Mouse (Mus musculus) cerebellum, postnatal 25 days (tissue): ENCODE measurements at regions not wholly inside any gene's neighbourhood (a gene's known extent, or its start where the extent isn't known, plus 50 kb on each side); places are given as distances from the start of the nearest gene placed in this dataset.
A peak's percentile ranks its signal among the peaks of the same experiment; 100 is the strongest.
"Not testable (repeated sequence)": the region's sequence is repeated elsewhere in the genome, so short reads cannot be mapped to it uniquely, and the experiment has no call there.

Source experiments
- DNase-seq, 2 experiments: peaks; one replicate each; pipeline ENCODE4 v3.0.0; 2021; ENCODE audit warnings: mixed read lengths in 2 of 2

DNA sequence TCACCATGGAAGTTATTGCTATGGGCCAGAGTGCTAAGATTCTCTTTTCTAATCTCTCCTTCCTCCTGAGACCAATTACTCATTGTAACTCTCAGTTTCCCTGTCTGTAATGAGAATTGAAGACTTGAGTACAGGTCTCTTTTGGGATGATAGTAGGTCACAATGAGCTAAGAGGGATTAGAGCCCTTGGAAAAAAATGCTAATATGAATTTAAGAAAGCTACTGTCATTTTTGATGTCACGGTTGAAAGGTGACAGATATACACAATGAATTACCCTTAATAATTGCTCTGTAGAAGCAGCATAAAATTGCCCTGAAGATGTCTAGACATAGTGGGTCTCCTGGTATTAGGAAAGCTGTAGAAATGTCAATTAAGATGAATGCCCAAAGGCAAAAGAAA, 178.2 kb downstream of the Kcna4 start:
- DNase-seq, result no peak

DNA sequence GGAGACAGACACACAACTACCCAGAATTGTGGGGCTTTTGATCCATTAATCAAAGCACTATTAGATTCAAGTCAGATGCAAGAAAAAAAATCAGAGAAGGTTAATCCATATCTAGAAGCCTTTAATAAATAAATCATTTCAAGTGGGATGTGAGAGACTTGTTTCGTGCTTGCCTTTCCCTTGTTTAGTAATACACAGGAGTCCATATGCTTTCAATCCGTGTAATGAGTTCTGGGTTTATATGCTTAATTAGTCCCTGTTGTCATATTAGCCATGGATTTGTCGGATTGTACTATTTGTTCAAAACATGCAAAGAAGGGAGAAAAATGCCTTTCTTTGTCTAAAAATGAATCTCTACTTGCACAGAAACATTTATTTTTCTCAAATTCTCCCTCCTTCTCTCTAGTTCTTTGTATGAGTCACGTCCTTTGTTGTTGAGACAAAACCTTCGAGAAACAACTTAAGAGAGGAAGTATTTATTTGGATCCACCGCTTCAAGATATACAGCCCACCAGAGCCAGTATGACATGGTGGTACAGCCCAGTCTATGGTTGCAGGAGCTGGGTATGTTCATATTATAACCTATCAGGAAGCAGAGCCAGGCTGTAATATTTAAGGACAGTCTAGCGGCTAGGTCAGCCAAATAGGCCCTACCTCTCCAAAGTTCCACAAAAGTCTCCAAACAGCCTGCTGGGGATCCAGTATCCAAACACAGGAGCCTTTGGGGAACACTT, 213.4 kb downstream of the Kcna4 start:
- DNase-seq, result no peak

DNA sequence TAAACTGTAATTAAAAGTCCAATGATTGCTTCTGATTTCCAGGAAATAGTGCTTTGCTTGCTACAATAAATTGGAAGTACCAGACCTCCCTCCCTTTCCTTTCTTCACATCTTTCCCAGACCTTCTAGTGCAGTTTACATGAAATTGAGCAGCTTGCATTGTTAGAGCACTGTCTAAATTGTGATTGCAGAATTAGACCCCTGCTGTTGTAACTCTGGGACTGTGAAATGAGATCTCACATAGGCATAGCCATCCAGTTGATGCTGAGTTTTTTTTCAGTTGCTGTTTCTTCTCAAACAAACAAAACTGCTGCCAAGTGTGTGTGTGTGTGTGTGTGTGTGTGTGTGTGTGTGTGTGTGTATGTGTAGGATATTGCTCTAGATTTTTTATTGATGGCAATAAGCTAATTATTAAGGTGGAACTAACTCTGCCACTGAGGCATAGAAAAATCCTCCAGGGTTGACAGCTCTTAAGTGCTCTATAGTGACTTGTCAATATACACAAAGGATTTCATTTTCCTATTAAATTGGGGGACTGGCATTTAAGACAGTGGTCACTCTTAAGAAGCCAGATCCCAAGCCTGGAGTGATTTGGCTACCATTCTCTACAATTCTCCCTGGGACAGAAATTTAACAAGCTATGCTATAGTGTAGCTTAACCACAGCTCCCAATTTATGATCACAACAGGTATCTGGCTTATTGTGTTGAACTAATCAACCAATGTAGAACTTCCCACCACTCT, 217.2 kb downstream of the Kcna4 start:
- DNase-seq, result no peak

DNA sequence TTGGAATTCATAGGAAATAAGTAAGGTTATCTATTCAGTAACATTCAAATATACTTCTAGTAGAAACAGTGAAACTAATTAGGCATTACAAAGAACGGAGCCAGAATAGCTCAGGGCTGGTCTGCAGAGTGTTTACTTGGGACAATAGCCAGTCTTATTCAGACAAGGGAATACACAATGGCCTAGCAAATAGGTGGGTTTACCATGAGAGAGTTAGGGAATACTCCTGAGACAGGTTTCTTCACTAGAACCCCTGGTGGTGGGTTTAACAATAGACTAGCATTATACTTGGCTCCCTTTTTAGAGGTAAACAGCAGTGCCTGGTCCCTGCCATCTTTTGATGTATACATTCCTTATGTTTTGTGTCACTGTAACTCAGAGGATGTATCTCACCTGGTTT, 225.0 kb downstream of the Kcna4 start:
- not testable (repeated sequence) for DNase-seq

DNA sequence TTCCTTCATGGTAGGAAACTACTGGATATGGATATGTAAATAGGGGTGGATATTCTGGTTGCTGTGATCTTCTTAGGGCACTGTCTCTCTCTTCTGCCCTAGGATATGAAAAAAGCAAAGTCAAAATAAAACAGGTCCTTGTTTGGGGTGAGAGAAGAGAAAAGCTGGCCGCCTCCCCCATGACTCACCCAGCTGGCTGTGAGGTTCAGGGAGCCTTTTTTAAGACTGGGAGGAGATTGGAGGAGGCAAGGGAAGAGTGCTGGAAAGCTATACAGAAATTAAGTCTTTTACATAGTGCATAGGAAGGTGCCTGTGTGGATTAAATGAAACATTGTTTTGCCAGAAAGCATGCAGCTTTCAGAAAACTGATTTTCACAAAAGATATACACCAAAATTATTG, 227.7 kb downstream of the Kcna4 start:
- no peak for DNase-seq

DNA sequence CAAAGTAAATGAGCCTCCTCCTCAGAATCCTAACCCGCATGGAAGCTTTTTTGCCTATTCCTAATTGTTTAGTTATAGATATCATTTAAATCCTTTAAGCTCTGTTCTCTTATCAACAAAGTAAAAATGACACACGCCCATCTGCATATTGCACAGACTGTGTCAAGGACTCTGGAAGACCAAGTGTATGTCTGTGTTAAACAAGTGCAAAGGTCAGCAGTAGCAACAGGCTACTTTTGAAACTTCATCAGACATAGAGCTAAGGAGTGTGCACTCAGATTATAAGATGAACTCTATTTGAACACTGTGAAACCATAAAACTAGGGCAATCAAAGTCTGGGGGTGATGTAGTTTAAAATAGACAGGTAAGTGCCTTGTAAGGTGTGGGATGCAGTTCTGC, 228.3 kb downstream of the Kcna4 start:
- DNase-seq, result no peak

DNA sequence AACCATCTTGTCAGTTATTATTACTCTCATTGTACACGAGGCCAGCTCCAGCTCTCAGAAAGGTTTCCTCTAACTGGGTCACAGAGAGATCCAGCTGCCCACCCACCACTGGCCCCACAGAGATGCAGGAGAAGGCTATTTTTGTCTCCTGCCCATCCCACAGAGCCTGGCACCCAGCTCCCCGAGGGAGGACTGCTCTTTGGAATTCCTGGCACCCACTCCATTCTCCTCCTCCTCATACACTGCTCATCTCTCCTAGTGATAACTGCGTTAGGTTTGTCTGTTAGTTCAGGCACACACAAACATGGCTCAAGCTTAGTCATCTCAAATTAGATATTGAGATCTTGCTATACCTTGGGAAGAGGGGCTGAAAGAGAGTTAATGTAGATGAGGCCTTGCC, 228.9 kb downstream of the Kcna4 start:
- no peak for DNase-seq

DNA sequence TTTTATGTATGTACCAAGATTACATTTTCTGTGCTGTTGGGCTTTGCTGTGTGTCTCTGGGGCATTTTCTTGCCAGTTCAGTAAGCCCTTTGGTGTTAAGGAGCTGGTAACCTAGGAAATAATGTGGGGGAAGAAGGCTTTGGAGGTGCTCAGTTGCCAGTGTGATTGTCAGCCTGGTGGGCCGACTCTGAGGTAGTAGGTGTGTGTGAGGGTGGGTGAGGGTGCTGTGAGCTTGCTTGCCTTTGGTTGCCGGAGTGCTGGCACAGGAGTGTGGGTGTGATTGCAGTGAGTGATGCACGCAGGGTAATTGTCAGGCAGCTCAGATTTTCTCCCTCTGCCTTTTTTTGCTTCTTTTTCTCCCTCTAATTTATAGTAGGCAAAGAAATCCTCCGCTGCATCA, 229.3 kb downstream of the Kcna4 start:
- DNase-seq, result no peak

DNA sequence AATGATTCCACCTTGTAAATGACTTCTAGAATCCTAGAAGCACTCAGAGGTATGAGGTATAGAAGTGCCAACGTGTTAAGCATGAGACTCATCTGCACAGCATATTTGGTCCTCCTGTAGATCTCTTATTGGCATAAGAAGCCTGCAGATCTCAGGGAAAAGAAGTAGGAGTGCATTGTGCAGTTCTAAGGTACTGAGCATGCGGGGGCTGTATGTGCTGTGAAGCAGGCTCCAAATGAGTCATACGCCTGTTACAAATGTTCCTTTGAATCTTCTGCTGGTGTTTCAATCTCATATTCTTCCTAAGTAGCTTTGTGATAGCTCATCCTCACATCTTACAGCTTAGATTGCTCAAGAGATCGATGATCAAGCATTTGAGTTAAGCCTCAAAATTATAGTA, 252.7 kb downstream of the Kcna4 start:
- no peak for DNase-seq

DNA sequence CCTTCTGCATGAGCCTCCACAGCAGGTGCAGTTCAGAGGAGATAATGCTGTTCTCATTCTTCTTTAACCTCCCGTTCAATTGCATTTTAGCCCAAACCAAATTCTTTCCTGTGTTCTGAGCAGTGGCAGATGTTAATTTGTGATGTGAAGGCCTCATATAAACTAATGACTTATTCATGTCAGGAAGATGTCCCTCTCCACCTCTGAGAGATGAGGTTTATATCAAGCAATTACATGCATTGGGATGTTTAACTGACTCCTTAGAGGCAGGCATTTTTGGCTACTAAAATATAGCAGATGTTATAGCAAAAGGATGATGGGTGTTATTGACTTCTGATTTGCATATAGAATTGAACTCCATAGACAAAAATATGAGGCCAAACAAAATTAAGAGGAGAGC, 262.1 kb downstream of the Kcna4 start:
- no peak for DNase-seq

DNA sequence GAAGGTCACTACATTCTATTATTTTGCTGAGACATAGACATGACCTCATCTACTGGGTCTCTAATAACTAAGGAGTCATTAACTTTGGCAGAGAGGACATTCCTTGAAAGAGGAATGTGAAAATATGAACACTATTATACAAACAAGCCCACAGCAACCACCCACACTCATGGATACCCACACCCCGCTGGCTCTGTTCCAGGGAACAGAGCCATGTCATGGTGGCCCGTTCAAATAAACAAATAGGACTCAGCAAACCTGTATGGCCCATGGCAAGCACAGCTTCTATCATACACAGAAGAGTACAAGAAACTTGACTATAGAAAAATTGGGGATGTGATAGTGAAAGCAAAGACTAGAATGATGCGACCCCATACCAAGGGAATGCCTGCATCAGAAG, 265.8 kb downstream of the Kcna4 start:
- no peak for DNase-seq

DNA sequence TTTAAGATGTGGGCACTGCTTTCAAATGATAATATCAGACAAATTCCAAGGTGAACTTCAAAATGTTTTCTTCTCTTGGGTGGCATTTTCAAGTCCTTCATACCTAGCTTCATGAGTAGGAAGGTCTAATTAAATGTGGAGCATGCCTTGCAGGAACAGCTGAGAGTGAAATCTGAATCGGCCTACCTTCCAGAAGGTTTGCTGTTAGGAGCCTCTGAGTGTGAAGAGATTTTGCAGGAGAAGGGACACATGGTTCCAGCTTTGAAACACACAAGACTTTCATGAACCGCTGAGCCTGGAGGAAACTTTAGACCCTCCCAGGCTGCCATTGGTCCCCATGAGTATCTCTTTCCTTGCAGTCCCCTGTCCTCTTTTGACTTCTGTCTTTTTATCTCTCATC, 279.2 kb downstream of the Kcna4 start:
- DNase-seq, result no peak

DNA sequence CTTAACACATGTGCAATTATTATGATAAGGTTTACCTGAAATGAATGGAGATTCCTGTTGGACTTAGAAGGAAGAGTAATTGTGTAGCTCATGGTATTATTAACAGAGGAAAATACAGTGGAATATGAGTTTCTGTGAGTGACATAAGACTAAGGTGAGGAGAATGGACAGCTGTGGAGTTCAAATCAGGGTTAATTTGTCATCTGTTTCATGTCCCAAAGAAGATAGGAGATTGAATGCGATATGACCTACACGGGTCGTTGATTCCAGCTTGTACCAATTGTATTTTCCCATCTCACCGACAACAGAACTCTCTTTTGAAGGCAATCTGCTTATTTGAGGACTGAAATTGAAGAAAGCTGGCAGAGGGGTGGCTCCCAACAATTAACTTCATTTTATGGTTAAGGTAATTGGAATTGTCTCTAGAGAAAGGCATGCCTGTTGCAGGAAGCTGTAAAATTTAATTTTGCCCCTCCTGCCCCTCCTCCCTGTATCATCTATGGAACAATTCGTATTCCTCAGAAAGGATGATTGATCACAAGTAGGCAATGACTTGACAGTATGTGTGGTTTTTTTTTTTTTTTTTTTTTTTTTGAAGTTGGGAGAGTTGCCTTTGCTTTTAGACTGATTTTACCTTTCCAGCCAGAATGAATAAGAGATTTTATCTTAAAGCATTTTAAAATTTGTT, 319.6 kb downstream of the Kcna4 start:
- DNase-seq, result no peak

DNA sequence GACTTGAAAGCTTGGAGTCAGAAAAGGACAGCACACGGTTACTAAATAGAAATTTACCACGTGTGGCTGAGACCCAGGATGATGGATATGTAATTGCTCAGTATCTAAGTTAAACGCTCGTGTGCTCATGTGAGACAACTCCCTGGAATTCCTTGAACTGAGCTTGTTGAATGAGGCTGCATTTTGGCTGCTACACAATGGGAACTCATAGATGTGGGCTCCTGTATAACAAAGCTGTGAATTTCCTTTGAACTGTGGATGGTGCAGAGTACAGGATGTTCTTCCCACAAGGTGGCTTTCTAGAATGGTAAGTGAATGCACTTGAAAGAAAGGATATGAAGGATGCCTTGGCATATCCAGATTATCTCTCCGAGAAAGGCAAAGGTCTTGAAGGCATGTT, 321.4 kb downstream of the Kcna4 start:
- DNase-seq, result no peak

DNA sequence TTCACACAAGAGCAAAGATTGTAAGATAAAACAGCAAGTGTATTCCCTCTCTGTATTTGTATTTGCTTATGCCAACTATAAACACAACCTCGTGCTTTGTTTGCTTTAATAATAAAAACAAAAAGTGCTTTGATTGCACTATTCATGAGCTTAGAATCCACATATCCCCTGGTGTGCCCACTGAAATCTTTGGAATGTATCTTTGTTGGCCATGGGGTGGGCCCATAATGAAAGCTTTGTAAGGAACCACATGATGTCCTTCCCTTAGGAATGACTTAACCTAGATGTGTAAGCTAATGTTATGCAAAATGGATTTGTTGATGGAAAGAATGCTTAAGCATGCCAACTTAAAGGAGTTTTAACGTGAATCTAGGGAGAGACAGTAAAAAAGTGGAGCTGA, 321.8 kb downstream of the Kcna4 start:
- no peak for DNase-seq

DNA sequence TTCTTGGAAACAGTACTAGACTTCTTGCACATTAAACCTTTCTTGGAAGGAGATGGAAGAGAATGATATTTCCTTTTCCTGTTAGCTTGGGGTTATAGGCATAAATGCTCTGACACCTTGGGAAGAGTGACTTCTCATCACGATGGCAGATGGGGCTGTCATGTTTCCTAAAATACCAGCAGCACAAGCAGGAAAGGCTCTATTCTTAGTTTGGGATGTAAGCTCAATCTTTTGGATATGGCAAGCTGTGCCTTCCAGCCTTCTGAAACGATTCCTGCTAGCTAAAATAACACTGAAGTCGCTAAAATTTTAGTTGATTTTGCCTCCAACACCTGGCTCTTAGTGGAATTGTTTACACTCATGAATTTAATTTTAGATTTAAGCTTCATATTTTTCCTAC, 324.3 kb downstream of the Kcna4 start:
- peak in 1 of 2 experiments; percentile 4 for DNase-seq

DNA sequence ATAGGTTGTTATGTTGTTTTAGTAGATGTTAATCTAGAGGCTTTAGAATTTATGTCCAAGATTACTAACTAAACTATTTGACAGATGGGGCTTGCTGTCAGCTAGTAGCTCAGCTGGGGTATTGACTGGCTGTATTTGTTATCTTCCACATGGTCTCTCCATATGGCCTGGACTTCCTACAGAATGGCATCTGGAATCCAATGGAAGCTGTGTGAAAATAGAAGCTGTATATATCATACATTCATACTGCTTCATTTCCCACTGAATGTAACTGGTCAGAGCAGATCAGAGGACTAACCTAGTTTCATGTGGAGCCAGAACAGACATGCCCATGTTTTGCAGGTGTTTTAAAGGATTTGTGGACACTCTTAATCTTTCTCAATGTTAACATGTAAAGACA, 337.0 kb downstream of the Kcna4 start:
- no peak for DNase-seq

DNA sequence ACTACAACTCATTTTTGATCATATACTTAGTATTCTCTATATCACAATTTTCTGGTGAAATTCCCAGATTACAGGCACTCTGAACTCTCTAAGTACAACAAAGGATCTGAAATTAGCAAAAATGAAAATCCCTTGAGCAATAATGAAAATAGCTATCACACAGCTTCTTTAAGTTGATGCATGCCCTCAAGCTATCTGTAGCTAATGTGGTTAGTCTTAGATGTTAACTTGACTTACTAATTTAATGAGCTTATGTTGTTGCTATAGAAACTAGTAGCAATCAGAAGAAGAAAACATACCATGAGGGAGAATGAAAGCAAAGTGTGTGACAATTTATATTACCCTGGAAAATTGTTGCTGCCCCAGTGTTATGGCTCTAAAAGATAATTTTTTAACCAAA, 368.7 kb downstream of the Kcna4 start:
- no peak for DNase-seq
